Mouse (Mus musculus) G1E (cell line): ENCODE measurements around the gene Hmbs. TPM values are rescaled to one million over a fixed set of nuclear protein-coding genes. Genes with fewer than 3 reads are reported as not detected.
A peak's percentile ranks its signal among the peaks of the same experiment; 100 is the strongest.
"Not testable (repeated sequence)": the region's sequence is repeated elsewhere in the genome, so short reads cannot be mapped to it uniquely, and the experiment has no call there.

Experiments
- ATAC-seq: 2 replicates; pipeline ENCODE4 v1.8.0; 2016; ENCODE audit warnings: mild to moderate bottlenecking; ENCODE audit not compliant: insufficient number of reproducible peaks, poor library complexity, low FRiP score, severe bottlenecking; ENCODE audit errors: extremely low read depth
- DNase-seq: peaks from one replicate; pipeline ENCODE4 v3.0.0; 2012; ENCODE audit warnings: low spot score
- H3K27me3 ChIP-seq: 2 replicates; pipeline ENCODE4 v1.6.1; 2012; ENCODE audit warnings: mild to moderate bottlenecking, low read length, inconsistent platforms; ENCODE audit not compliant: insufficient read depth
- H3K36me3 ChIP-seq: replicated peaks from 2 replicates; pipeline ENCODE3; 2012; ENCODE audit warnings: mild to moderate bottlenecking, inconsistent platforms
- H3K4me1 ChIP-seq: 2 replicates; pipeline ENCODE4 v1.6.1; 2012; ENCODE audit warnings: low read depth, low read length, inconsistent platforms, mixed read lengths; ENCODE audit not compliant: insufficient read depth
- H3K4me3 ChIP-seq: 2 replicates; pipeline ENCODE4 v1.5.1; 2012; ENCODE audit warnings: low read depth, mild to moderate bottlenecking, inconsistent platforms, low read length, moderate library complexity, mixed read lengths
- H3K9me3 ChIP-seq: replicated peaks from 2 replicates; pipeline ENCODE4 v1.6.1; 2012; ENCODE audit warnings: inconsistent platforms
- CTCF ChIP-seq: IDR thresholded peaks from 2 replicates; pipeline ENCODE4 v1.5.1; 2012; ENCODE audit warnings: low read depth, low read length, inconsistent platforms, mixed read lengths
- GATA1 ChIP-seq: IDR thresholded peaks from 2 replicates; pipeline ENCODE4 v1.6.1; 2012; ENCODE audit warnings: borderline replicate concordance, low read length, inconsistent platforms, mixed read lengths
- GATA2 ChIP-seq: IDR thresholded peaks from 2 replicates; pipeline ENCODE4 v1.6.1; 2012; ENCODE audit warnings: low read depth, low read length, inconsistent platforms, borderline replicate concordance
- POLR2AphosphoS5 ChIP-seq: IDR thresholded peaks from 2 replicates; pipeline ENCODE4 v1.6.1; 2012; ENCODE audit warnings: low read depth, low read length, inconsistent platforms; ENCODE audit not compliant: insufficient replicate concordance
- TAL1 ChIP-seq: conservative IDR thresholded peaks from 2 replicates; pipeline ENCODE4 v1.6.1; 2012; ENCODE audit warnings: low read depth, low read length, inconsistent platforms, mixed read lengths
- polyA plus RNA-seq: library from polyadenylated mRNA; stranded (reverse); fragments of >175 nt; gene quantifications from 2 replicates; pipeline ENCODE4 v1.2.3, GENCODE M21; 2012
- total RNA-seq, 2 experiments: library from RNA; stranded (forward) in 1 of 2; stranded (reverse) in 1 of 2; fragments of 200-1000 nt in 1 of 2; fragments of >200 nt in 1 of 2; fragmentation: Nextera tagmentation in 1 of 2; gene quantifications; 2 replicates each; pipeline ENCODE4 v1.2.3; 2014 to 2017

The Hmbs gene
- total and polyA plus RNA-seq, 3 experiments, result 90.1 to 175 (median 108) TPM

DNA sequence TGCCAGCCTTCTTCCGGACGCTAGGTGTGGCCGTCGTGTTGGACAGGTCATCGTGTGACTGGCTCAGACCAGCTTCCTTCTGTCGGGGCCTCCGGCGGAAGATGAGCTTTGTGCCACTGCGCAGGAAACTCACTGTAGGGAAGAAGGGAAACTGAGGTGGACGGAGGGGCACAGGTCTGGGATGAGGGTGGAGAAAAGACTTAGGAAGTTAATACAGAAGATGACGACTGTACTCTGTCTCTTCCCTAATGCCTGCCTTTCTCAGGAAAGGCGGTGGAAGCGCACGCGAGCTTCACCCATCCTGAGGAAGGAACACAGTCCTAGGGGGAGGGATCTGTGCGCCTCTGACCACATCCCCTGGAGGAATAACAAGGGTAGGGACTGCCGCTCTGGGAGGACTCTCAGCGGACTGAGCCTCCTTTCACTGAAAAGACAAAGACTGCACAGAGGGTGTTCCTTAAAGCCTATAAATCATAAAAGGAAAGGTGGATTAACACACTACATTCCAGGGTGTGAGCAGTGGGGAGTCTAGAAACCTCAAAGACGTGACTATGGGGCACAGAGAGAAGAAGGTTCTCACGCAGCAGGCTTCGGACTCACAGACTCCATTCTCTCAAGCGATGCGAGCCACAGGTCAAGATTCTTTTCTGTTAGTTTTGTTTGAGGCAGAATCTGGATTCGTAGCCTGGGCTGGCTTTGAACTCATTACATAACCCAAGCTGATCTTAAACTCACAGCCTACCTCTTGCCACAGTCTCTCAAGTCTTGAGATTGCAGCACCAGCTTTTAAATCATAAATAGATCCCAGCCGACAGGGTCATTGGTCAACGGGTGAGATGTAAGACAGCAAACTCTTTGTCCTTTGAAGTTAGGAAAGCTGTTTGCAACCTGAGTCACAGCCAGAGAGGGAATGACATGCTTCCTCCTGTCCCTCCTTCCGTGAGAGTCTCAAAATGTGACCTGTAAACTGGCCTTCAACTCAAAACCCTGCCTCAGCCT lies 32.6 kb downstream of the Hmbs start:
- ATAC-seq, result no peak
- no peak overlapping the region for H3K4me3 ChIP-seq
- no peaks in the 10 kb centered on the region for H3K9me3 ChIP-seq
- no peak for TF ChIP-seq CTCF
- TF ChIP-seq GATA2, result no peak
- TF ChIP-seq TAL1, result no peak
- no peak for TF ChIP-seq GATA1
- no peak for TF ChIP-seq POLR2AphosphoS5
- peaks cover 6% of the 10 kb centered on the region for H3K4me1 ChIP-seq
- no peaks in the 10 kb centered on the region for H3K27me3 ChIP-seq
- peaks cover 66% of the 10 kb centered on the region for H3K36me3 ChIP-seq
- DNase-seq, result no peak

GRCm38 (mm10) chr9:44310750-44311135 lies 33.3 kb downstream of the Hmbs start:
- Histone ChIP-seq H3K4me1 (peaks cover 12% of the 10 kb centered on the region), H3K27me3 (no peaks in the 10 kb centered on the region), H3K9me3 (no peaks in the 10 kb centered on the region), H3K4me3 (no peak overlapping the region), H3K36me3 (peaks cover 59% of the 10 kb centered on the region)
- no peak for ATAC-seq
- TF ChIP-seq GATA1 (no peak), CTCF (no peak)
- DNase-seq, result no peak

GRCm38 (mm10) chr9:44309756-44310155 lies 34.3 kb downstream of the Hmbs start:
- Histone ChIP-seq H3K4me3 (no peak overlapping the region), H3K27me3 (no peaks in the 10 kb centered on the region), H3K4me1 (peaks cover 13% of the 10 kb centered on the region), H3K9me3 (no peaks in the 10 kb centered on the region), H3K36me3 (peaks cover 49% of the 10 kb centered on the region)
- ATAC-seq (no peak), DNase-seq (no peak)
- TF ChIP-seq POLR2AphosphoS5, result no peak
- no peak for TF ChIP-seq TAL1
- no peak for TF ChIP-seq GATA2
- TF ChIP-seq CTCF, result no peak
- TF ChIP-seq GATA1, result no peak

DNA sequence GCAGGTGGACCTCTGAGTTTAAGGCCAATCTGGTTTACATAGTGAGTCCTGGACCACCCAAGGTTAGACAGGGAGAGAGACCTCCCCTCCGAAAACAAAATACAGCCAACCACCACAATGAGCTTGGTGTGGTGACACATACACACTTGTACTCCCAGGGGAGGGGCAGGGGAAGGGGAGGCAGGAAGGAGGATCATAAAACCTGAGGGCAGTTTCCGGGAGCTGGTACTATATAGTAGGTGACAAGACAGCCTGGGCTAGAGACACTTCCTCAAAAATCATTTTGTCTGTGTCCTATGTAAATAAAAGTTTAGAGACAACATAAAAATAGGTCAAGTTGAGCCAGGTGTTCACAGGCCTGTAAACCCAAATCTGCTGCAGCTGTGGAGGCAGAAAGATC lies 36.8 kb downstream of the Hmbs start:
- Histone ChIP-seq H3K9me3 (no peaks in the 10 kb centered on the region), H3K36me3 (peaks cover 40% of the 10 kb centered on the region), H3K27me3 (no peaks in the 10 kb centered on the region), H3K4me1 (peaks cover 31% of the 10 kb centered on the region), H3K4me3 (no peak overlapping the region)
- TF ChIP-seq GATA2, result no peak
- TF ChIP-seq CTCF, result no peak
- no peak for TF ChIP-seq GATA1
- no peak for TF ChIP-seq TAL1
- TF ChIP-seq POLR2AphosphoS5, result no peak
- ATAC-seq, result no peak
- DNase-seq, result no peak

DNA sequence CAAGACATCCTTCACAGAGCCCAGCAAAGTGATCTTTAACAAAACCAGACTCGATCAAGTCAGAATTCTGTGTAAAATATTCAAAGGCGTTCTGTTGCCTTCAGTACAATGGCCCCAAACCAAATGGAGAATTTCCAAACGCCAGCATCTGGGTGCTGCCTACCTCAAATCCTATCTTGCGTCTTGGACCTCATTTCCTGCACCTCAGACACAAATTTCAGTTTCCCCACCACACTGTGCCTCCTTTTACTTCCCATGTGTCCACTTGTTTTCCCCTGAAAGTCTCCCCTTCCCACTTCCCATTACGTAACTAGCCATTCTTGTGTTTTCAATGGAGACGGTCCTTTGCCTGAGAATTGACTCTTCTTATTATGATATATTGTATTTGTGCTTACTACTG lies 37.5 kb downstream of the Hmbs start:
- no peak for DNase-seq
- Histone ChIP-seq H3K4me3 (no peak overlapping the region), H3K9me3 (no peaks in the 10 kb centered on the region), H3K4me1 (peaks cover 34% of the 10 kb centered on the region), H3K27me3 (no peaks in the 10 kb centered on the region), H3K36me3 (peaks cover 41% of the 10 kb centered on the region)
- no peak for ATAC-seq
- TF ChIP-seq GATA2 (no peak), POLR2AphosphoS5 (no peak), GATA1 (no peak), TAL1 (no peak), CTCF (no peak)

- Histone ChIP-seq H3K9me3 (no peaks in the 10 kb centered on the region), H3K4me3 (peak within 1 kb of the TSS; percentile 93), H3K36me3 (peaks cover 41% of the 10 kb centered on the region), H3K27me3 (no peaks in the 10 kb centered on the region), H3K4me1 (peaks cover 34% of the 10 kb centered on the region)
- TF ChIP-seq CTCF, result no peak
- no peak for TF ChIP-seq GATA1
- TF ChIP-seq TAL1, result no peak
- TF ChIP-seq GATA2, result no peak
- no peak for TF ChIP-seq POLR2AphosphoS5
- ATAC-seq (peak; percentile 99), DNase-seq (peak; percentile 99)
Observed at GRCm38 (mm10) chr9:44305466-44306079, 38.5 kb downstream of the Hmbs start, which contains the start of gene Hinfp. Gene Hinfp, minus strand, starts transcription at chr9:44305671.

DNA sequence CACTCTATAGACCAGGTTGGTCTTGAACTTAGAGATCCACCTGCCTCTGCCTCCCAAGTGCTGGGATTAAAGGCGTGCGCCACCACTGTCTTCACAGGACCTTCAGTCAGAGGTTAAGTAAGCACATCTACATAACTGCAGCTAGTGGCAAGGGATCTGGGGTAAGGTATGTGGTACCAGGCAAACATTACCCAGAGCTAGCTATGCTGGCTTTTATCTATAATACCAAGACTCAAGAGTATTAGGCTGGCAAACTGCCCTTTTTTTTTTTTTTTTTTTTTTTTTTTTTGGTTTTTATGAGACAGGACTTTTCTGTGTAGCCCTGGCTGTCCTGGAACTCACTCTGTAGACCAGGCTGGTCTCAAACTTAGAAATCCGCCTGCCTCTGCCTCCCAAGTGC lies 44.0 kb downstream of the Hmbs start:
- Histone ChIP-seq H3K36me3 (peaks cover 82% of the 10 kb centered on the region), H3K4me1 (peaks cover 23% of the 10 kb centered on the region)
- not testable (repeated sequence) for DNase-seq, H3K9me3 ChIP-seq, H3K4me3 ChIP-seq, H3K27me3 ChIP-seq, ATAC-seq
